In the genomic region with DNA sequence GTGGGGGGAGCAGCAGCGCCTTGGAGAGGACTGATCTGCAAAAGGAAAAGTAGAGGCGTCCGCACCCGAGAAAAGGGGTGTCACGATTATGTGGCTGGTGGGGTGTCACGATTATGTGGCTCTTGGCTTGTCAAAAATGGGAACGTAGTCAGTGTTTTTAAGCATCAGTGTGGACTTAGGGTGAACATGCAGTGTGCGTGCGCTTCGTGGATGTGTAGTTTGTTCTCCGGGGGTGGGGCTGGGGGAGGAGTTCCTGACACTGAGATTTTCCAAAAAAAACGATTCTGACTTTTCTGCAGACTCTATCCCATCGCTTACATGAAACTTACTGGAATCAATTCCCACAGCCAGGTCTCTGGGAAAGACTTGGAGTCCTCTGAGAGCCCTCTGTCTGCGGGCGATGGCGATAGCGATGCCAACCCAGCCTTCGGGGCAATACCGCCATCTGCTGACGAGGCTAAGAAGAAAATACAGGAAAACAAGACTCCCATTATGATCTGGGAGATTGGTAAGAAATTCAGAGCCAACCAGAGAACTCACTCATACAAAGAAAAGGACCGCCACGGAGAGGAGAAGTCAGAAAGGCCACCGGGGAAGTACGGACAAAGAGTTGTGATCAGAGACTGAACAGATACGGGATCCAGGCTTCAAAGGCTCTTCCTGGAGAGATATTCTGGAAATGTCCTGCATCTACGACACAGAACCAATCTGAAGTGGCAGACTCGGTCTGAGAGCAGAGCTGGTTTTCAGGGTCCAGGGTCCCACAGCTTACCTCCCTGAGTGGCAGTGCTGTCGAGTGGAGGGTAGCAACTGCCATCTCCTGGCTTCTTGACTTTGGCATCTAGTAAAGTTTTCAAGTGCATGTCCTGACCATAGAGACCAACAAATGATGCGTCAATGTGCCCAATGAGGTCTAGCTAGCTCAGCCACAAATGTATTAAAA, we compare ENCODE assay signal across 8 mouse cellular contexts. TPM values are rescaled to one million over a fixed set of nuclear protein-coding genes. Genes with fewer than 3 reads are reported as not detected.
DNase-seq lines count a peak whose midpoint lies in the region; ATAC-seq lines count a peak whose summit lies in the region.

No protein-coding gene starts in this region.

- H3K27ac ChIP-seq in intestine, embryonic 14.5 days (ENCODE audit: low read depth), result no peak overlapping the region

- no peaks in the 10 kb centered on the region for H3K27me3 ChIP-seq in intestine, embryonic 14.5 days (replicated peaks; ENCODE audit: control insufficient read depth, insufficient read depth, low read length)
- H3K27me3 ChIP-seq in megakaryocyte, embryonic 14.5 days (replicated peaks), result peaks cover 10% of the 10 kb centered on the region

- no peaks in the 10 kb centered on the region for H3K4me1 ChIP-seq in intestine, embryonic 14.5 days (replicated peaks; ENCODE audit: control insufficient read depth, insufficient read depth, low read length)
- H3K4me1 ChIP-seq in megakaryocyte, embryonic 14.5 days, result peaks cover 34% of the 10 kb centered on the region

- DNase-seq in adrenal gland, adult 2 months, result peak; percentile 69
- DNase-seq in embryo, embryonic 11 days, result peak; percentile 87
- DNase-seq in gastrocnemius, postnatal 25 days, result peak; percentile 34
- DNase-seq in intestine, embryonic 14.5 days (ENCODE audit: low spot score), result peak; percentile 83
- DNase-seq in left cerebral cortex, adult 9 months (ENCODE audit: low spot score in 2 of 2), result peak; percentile 1 to 82
- DNase-seq in right cerebral cortex, postnatal 14 days, result peak; percentile 74
- DNase-seq in urinary bladder, postnatal 4 days (ENCODE audit: low spot score in 2 of 2), result peak; percentile 47 to 72

- H3K9me3 ChIP-seq in intestine, embryonic 14.5 days (ENCODE audit: control insufficient read depth, low read length), result no peaks in the 10 kb centered on the region
- peaks cover 14% of the 10 kb centered on the region for H3K9me3 ChIP-seq in megakaryocyte, embryonic 14.5 days

- no peak overlapping the region for H3K9ac ChIP-seq in intestine, embryonic 14.5 days (ENCODE audit: low read length)

- H3K4me2 ChIP-seq in intestine, embryonic 14.5 days (ENCODE audit: low read length), result 0 out of 2 replicates have a peak overlapping the region, but pooled peaks have one; percentile 7

- H3K36me3 ChIP-seq in intestine, embryonic 14.5 days (ENCODE audit: control insufficient read depth, insufficient read depth, low read length), result no peaks in the 10 kb centered on the region
- H3K36me3 ChIP-seq in megakaryocyte, embryonic 14.5 days (replicated peaks; ENCODE audit: low read length), result no peaks in the 10 kb centered on the region

- no peak for ATAC-seq in intestine, embryonic 14.5 days (replicated peaks; ENCODE audit: low FRiP score, low TSS enrichment, low read depth)

- no peak overlapping the region for H3K4me3 ChIP-seq in intestine, embryonic 14.5 days (ENCODE audit: low read depth, low read length)
- peak overlapping the region; percentile 47 for H3K4me3 ChIP-seq in megakaryocyte, embryonic 14.5 days (replicated peaks)

- WGBS in intestine, embryonic 14.5 days, result 37% methylated on average over 29 of the region's 29 CpGs

RNA-seq across cellular contexts. Expression of a gene that starts 51.6 kb away (rescaled TPM):
- total RNA-seq in adrenal gland, adult 2 months (2021), result 10 to 100 TPM; 24.8 to 33.6 TPM
- 39.9 and 62.2 TPM in 2 replicates for polyA plus RNA-seq in adrenal gland, adult 2 months (2012; rRNA removed)
- 10 to 100 TPM; 16.1 to 17.6 TPM for total RNA-seq in gastrocnemius, postnatal 25 days (2021)
- polyA plus RNA-seq in intestine, embryonic 14.5 days (2014; fragmentation: Nextera tagmentation; extraction: Ambion mirVana), result 17.6 and 19.8 TPM in 2 replicates
- 2.8 and 35.8 TPM in 2 replicates for polyA plus RNA-seq in megakaryocyte, embryonic 14.5 days (2012; ENCODE audit: insufficient read depth, low replicate concordance)

Comparison
In these comparisons a context has a peak if more than half of its experiments do, and no peak if none do; other contexts are left out.
1. DNase-seq: peak in every context shown above with its lines; median percentile 87 in embryo, embryonic 11 days; 83 in intestine, embryonic 14.5 days; 74 in right cerebral cortex, postnatal 14 days; 69 in adrenal gland, adult 2 months; 60 in urinary bladder, postnatal 4 days; 42 in left cerebral cortex, adult 9 months; 34 in gastrocnemius, postnatal 25 days.